Mouse (Mus musculus) left cerebral cortex, postnatal 14 days (tissue): ENCODE measurements around the gene Nrp1. TPM values are rescaled to one million over a fixed set of nuclear protein-coding genes. Genes with fewer than 3 reads are reported as not detected.

Source experiments
- DNase-seq, 2 experiments: peaks; one replicate each; pipeline ENCODE4 v3.0.0; 2021 to 2022; ENCODE audit warnings: low spot score in 2 of 2, mixed read lengths in 1 of 2
- intact Hi-C: fragments of 180-260 bp; cut with DNase I; formaldehyde crosslinking; loops from one replicate; pipeline ENCODE4 v1.15.1; 2025
- total RNA-seq, 2 experiments: library from RNA; stranded (reverse); gene quantifications; 2 replicates each; pipeline ENCODE4 v1.2.3; 2021

The Nrp1 gene
- total RNA-seq, 2 experiments from 2014 or later: 28.1 to 39.9 TPM

GRCm38 (mm10) chr8:128450390-128451032 is 92.1 kb downstream of the Nrp1 start:
- intact Hi-C loops: no loop called here
- DNase-seq: no peak

- intact Hi-C loops: no loop called here
- no peak for DNase-seq
These were observed 92.7 kb downstream of the Nrp1 start for GRCm38 (mm10) chr8:128451121-128451520.

GRCm38 (mm10) chr8:128453471-128453870 is 95.1 kb downstream of the Nrp1 start:
- DNase-seq: no peak
- intact Hi-C loops: no loop called here

- intact Hi-C loops: no loop called here
- no peak for DNase-seq
These were observed 95.6 kb downstream of the Nrp1 start for GRCm38 (mm10) chr8:128454026-128454425.

GRCm38 (mm10) chr8:128457277-128457676 is 98.9 kb downstream of the Nrp1 start:
- no peak for DNase-seq
- intact Hi-C loops: no loop called here

- no peak for DNase-seq
- intact Hi-C loops: no loop called here
These were observed 101.3 kb downstream of the Nrp1 start for GRCm38 (mm10) chr8:128459704-128460103.

GRCm38 (mm10) chr8:128461716-128462115 is 103.3 kb downstream of the Nrp1 start:
- intact Hi-C loops: no loop called here
- no peak for DNase-seq

- DNase-seq: no peak
- intact Hi-C loops: no loop called here
These were observed 104.8 kb downstream of the Nrp1 start for GRCm38 (mm10) chr8:128463162-128463561.

- DNase-seq: no peak
- intact Hi-C loops: no loop called here
These were observed 105.7 kb downstream of the Nrp1 start for GRCm38 (mm10) chr8:128464056-128464623.

- no peak for DNase-seq
These were observed 107.1 kb downstream of the Nrp1 start for GRCm38 (mm10) chr8:128465553-128465952.

GRCm38 (mm10) chr8:128466681-128467430 is 108.5 kb downstream of the Nrp1 start:
- DNase-seq: peak in 1 of 2 experiments; percentile 15
- intact Hi-C loops: no loop called here

More at GRCm38 (mm10) chr8:128465553-128465952, 107.1 kb downstream of the Nrp1 start:
- intact Hi-C loops: no loop called here

GRCm38 (mm10) chr8:128470097-128470496 is 111.7 kb downstream of the Nrp1 start:
- intact Hi-C loops: no loop called here
- DNase-seq: no peak

GRCm38 (mm10) chr8:128471186-128471585 is 112.8 kb downstream of the Nrp1 start:
- intact Hi-C loops: no loop called here
- no peak for DNase-seq

GRCm38 (mm10) chr8:128472871-128473270 is 114.5 kb downstream of the Nrp1 start:
- intact Hi-C loops: no loop called here
- no peak for DNase-seq

- no peak for DNase-seq
- intact Hi-C loops: no loop called here
These were observed 115.2 kb downstream of the Nrp1 start for GRCm38 (mm10) chr8:128473456-128474239.

- intact Hi-C loops: no loop called here
- no peak for DNase-seq
These were observed 116.2 kb downstream of the Nrp1 start for GRCm38 (mm10) chr8:128474614-128475013.

GRCm38 (mm10) chr8:128476206-128476605 is 117.8 kb downstream of the Nrp1 start:
- intact Hi-C loops: no loop called here
- DNase-seq: no peak

- intact Hi-C loops: no loop called here
- no peak for DNase-seq
These were observed 119.6 kb downstream of the Nrp1 start for GRCm38 (mm10) chr8:128478017-128478416.

- DNase-seq: no peak
- intact Hi-C loops: no loop called here
These were observed 121.1 kb downstream of the Nrp1 start for GRCm38 (mm10) chr8:128479309-128480013.
